Mouse (Mus musculus): ENCODE measurements around the gene Rap1gap2. TPM values are rescaled to one million over a fixed set of nuclear protein-coding genes. Genes with fewer than 3 reads are reported as not detected.

Rap1gap2 gene
- polyA plus RNA-seq, 1 experiment, result 133 TPM

GRCm38 (mm10) chr11:74647966-74648365 is 37.3 kb upstream of the Rap1gap2 start:
- TF ChIP-seq POLR2A (IDR thresholded peaks at IDR 0.05; ENCODE audit: extremely low read depth, insufficient read depth, low read length), result no peak
- TF ChIP-seq CTCF (IDR thresholded peaks at IDR 0.05; ENCODE audit: extremely low read depth, insufficient read depth, low read length), result no peak
- Histone ChIP-seq H3K4me3 (ENCODE audit: insufficient read depth, low read length) (no peak overlapping the region), H3K27ac (ENCODE audit: insufficient read depth, low read length) (no peak overlapping the region), H3K4me1 (ENCODE audit: control insufficient read depth, insufficient read depth, low read length) (peaks cover 9% of the 10 kb centered on the region)

- H3K4me3 ChIP-seq (ENCODE audit: insufficient read depth, low read length), result no peak overlapping the region
- TF ChIP-seq CTCF (IDR thresholded peaks at IDR 0.05; ENCODE audit: extremely low read depth, insufficient read depth, low read length) (no peak), POLR2A (IDR thresholded peaks at IDR 0.05; ENCODE audit: extremely low read depth, insufficient read depth, low read length) (no peak)
- H3K27ac ChIP-seq (ENCODE audit: insufficient read depth, low read length), result no peak overlapping the region
- peaks cover 5% of the 10 kb centered on the region for H3K4me1 ChIP-seq (ENCODE audit: control insufficient read depth, insufficient read depth, low read length)
Observed at GRCm38 (mm10) chr11:74639628-74640027, 28.9 kb upstream of the Rap1gap2 start.

GRCm38 (mm10) chr11:74638791-74639411 is 28.2 kb upstream of the Rap1gap2 start:
- Histone ChIP-seq H3K4me3 (ENCODE audit: insufficient read depth, low read length) (peak overlapping the region; percentile 31), H3K27ac (ENCODE audit: insufficient read depth, low read length) (peak overlapping the region; percentile 96), H3K4me1 (ENCODE audit: control insufficient read depth, insufficient read depth, low read length) (peaks cover 5% of the 10 kb centered on the region)
- TF ChIP-seq CTCF (IDR thresholded peaks at IDR 0.05; ENCODE audit: extremely low read depth, insufficient read depth, low read length) (no peak), POLR2A (IDR thresholded peaks at IDR 0.05; ENCODE audit: extremely low read depth, insufficient read depth, low read length) (no peak)

GRCm38 (mm10) chr11:74637971-74638790 is 27.5 kb upstream of the Rap1gap2 start:
- Histone ChIP-seq H3K4me3 (ENCODE audit: insufficient read depth, low read length) (peak overlapping the region; percentile 31), H3K27ac (ENCODE audit: insufficient read depth, low read length) (peak overlapping the region; percentile 96), H3K4me1 (ENCODE audit: control insufficient read depth, insufficient read depth, low read length) (peaks cover 5% of the 10 kb centered on the region)
- TF ChIP-seq CTCF (IDR thresholded peaks at IDR 0.05; ENCODE audit: extremely low read depth, insufficient read depth, low read length), result 0 out of 2 replicates have a peak, but pooled peaks have one; percentile 9
- TF ChIP-seq POLR2A (IDR thresholded peaks at IDR 0.05; ENCODE audit: extremely low read depth, insufficient read depth, low read length), result 0 out of 2 replicates have a peak, but pooled peaks have one; percentile 39

GRCm38 (mm10) chr11:74637486-74637885 is 26.8 kb upstream of the Rap1gap2 start:
- TF ChIP-seq POLR2A (IDR thresholded peaks at IDR 0.05; ENCODE audit: extremely low read depth, insufficient read depth, low read length) (no peak), CTCF (IDR thresholded peaks at IDR 0.05; ENCODE audit: extremely low read depth, insufficient read depth, low read length) (no peak)
- Histone ChIP-seq H3K4me1 (ENCODE audit: control insufficient read depth, insufficient read depth, low read length) (peaks cover 5% of the 10 kb centered on the region), H3K4me3 (ENCODE audit: insufficient read depth, low read length) (peak overlapping the region; percentile 31), H3K27ac (ENCODE audit: insufficient read depth, low read length) (peak overlapping the region; percentile 3; the same call in 1 of the 2 replicates)

GRCm38 (mm10) chr11:74634490-74635275 is 24.0 kb upstream of the Rap1gap2 start:
- peaks cover 5% of the 10 kb centered on the region for H3K4me1 ChIP-seq (ENCODE audit: control insufficient read depth, insufficient read depth, low read length)
- H3K27ac ChIP-seq (ENCODE audit: insufficient read depth, low read length), result no peak overlapping the region
- TF ChIP-seq POLR2A (IDR thresholded peaks at IDR 0.05; ENCODE audit: extremely low read depth, insufficient read depth, low read length) (no peak), CTCF (IDR thresholded peaks at IDR 0.05; ENCODE audit: extremely low read depth, insufficient read depth, low read length) (peak; percentile 87)
- H3K4me3 ChIP-seq (ENCODE audit: insufficient read depth, low read length), result no peak overlapping the region

- H3K27ac ChIP-seq (ENCODE audit: insufficient read depth, low read length), result no peak overlapping the region
- TF ChIP-seq POLR2A (IDR thresholded peaks at IDR 0.05; ENCODE audit: extremely low read depth, insufficient read depth, low read length) (no peak), CTCF (IDR thresholded peaks at IDR 0.05; ENCODE audit: extremely low read depth, insufficient read depth, low read length) (no peak)
- no peak overlapping the region for H3K4me3 ChIP-seq (ENCODE audit: insufficient read depth, low read length)
- peaks cover under 1% of the 10 kb centered on the region; the same call in 1 of the 2 replicates for H3K4me1 ChIP-seq (ENCODE audit: control insufficient read depth, insufficient read depth, low read length)
Observed at GRCm38 (mm10) chr11:74631880-74632789, 21.4 kb upstream of the Rap1gap2 start.

GRCm38 (mm10) chr11:74627481-74627880 is 16.8 kb upstream of the Rap1gap2 start:
- Histone ChIP-seq H3K4me3 (ENCODE audit: insufficient read depth, low read length) (no peak overlapping the region), H3K4me1 (ENCODE audit: control insufficient read depth, insufficient read depth, low read length) (peaks cover 2% of the 10 kb centered on the region), H3K27ac (ENCODE audit: insufficient read depth, low read length) (no peak overlapping the region)
- TF ChIP-seq POLR2A (IDR thresholded peaks at IDR 0.05; ENCODE audit: extremely low read depth, insufficient read depth, low read length) (no peak), CTCF (IDR thresholded peaks at IDR 0.05; ENCODE audit: extremely low read depth, insufficient read depth, low read length) (no peak)

Measured in cortical plate, adult 2 months (tissue).